Mouse (Mus musculus) heart, embryonic 13.5 days (tissue): ENCODE measurements around the gene Lcmt2. TPM values are rescaled to one million over a fixed set of nuclear protein-coding genes. Genes with fewer than 3 reads are reported as not detected.
A peak's percentile ranks its signal among the peaks of the same experiment; 100 is the strongest.

Experiments
- ATAC-seq: fragments of 200-750 bp; cut with Nextera tagmentation; 2 replicates; pipeline ENCODE4 v1.8.0; 2017; ENCODE audit warnings: moderate TSS enrichment; ENCODE audit not compliant: insufficient number of reproducible peaks, low FRiP score, low TSS enrichment; ENCODE audit errors: extremely low read depth
- H3K27ac ChIP-seq: fragments of 300-500 bp; sonication (generic); replicated peaks from 2 replicates; pipeline ENCODE4 v1.5.1; 2015; ENCODE audit warnings: moderate library complexity, mild to moderate bottlenecking, inconsistent platforms
- H3K27me3 ChIP-seq: fragments of 300-500 bp; sonication (generic); replicated peaks from 2 replicates; pipeline ENCODE4 v1.6.1; 2015; ENCODE audit warnings: mild to moderate bottlenecking, inconsistent platforms
- H3K36me3 ChIP-seq: fragments of 300-500 bp; sonication (generic); 2 replicates; pipeline ENCODE4 v1.6.1; 2015; ENCODE audit warnings: mild to moderate bottlenecking, inconsistent platforms
- H3K4me1 ChIP-seq: fragments of 300-500 bp; sonication (generic); 2 replicates; pipeline ENCODE4 v1.6.1; 2015; ENCODE audit warnings: inconsistent platforms
- H3K4me2 ChIP-seq: fragments of 300-500 bp; sonication (generic); 2 replicates; pipeline ENCODE4 v1.6.1; 2015; ENCODE audit warnings: inconsistent platforms, mild to moderate bottlenecking, moderate library complexity
- H3K4me3 ChIP-seq: fragments of 300-500 bp; sonication (generic); 2 replicates; pipeline ENCODE4 v1.5.1; 2015; ENCODE audit warnings: moderate library complexity, mild to moderate bottlenecking, inconsistent platforms
- H3K9ac ChIP-seq: fragments of 300-500 bp; sonication (generic); 2 replicates; pipeline ENCODE4 v1.6.1; 2015; ENCODE audit warnings: inconsistent platforms, mild to moderate bottlenecking, moderate library complexity
- H3K9me3 ChIP-seq: fragments of 300-500 bp; sonication (generic); 2 replicates; pipeline ENCODE4 v1.6.1; 2016; ENCODE audit warnings: inconsistent platforms
- WGBS: fragments of 180-500 bp; shearing (Covaris S2); methylation state at CpG from one replicate; pipeline ENCODE4 v1.1.7; 2015; ENCODE audit warnings: mixed read lengths; 5-methylcytosine and 5-hydroxymethylcytosine counted together
- polyA plus RNA-seq: library from polyadenylated mRNA; unstranded; fragments of >200 nt; fragmentation: Nextera tagmentation; extraction: Ambion mirVana; gene quantifications from 2 replicates; pipeline ENCODE4 v1.2.1, GENCODE M21; 2015

The Lcmt2 gene
- polyA plus RNA-seq, 1 experiment from 2014 or later, result 14.3 TPM

DNA sequence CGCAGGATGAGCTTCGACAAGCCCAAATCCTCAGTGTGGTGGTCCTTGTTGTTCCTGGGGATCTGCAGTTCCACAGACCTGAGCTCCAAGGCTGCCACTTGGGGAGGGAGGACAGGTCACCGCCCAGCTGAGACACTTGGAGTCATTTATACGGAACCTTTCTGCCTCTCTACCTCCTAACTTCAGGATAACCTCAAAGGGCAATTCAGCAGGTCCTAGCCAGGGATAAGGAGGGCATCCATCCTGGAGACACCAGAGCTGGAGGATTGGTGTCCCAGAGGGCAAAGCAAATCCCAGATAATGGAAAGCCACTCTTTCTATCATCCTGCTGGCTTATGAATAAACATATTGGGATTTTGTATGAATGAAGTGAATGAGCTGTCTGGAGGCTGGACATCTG, 30.8 kb downstream of the Lcmt2 start, which contains the start of gene Tgm7:
Tgm7 (minus strand) TSS at position 101 of the 400 bp plus-strand sequence.
- WGBS, result 78% methylated on average over 4 of the region's 4 CpGs
- ATAC-seq, result no peak
- Histone ChIP-seq H3K4me2 (0 out of 2 replicates have a peak within 1 kb of the TSS, but pooled peaks have one; percentile 1), H3K9ac (no peak within 1 kb of the TSS), H3K4me1 (peaks cover 9% of the 10 kb centered on the region), H3K27me3 (no peaks in the 10 kb centered on the region), H3K9me3 (no peaks in the 10 kb centered on the region), H3K4me3 (no peak within 1 kb of the TSS), H3K36me3 (no peaks in the 10 kb centered on the region), H3K27ac (no peak within 1 kb of the TSS)

DNA sequence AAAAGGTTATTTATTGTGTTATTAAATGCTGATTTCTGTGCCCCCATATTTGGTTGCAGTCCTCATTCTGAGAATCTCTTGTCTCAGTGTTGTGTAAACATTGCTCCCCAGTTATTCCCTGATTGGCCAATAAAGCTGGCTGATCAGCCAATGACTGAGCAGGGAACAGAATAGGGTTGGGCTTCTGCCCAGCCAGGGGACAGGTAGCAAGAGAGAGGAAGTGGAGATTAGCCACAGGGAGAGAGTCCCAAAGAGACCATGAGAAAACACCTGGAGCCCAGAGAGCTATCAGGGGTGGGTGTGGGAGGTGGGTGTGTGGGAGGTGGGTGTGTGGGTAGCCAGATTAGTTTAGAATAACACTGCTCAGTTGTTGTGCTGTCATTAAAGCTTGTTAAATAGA, 34.5 kb downstream of the Lcmt2 start:
- H3K4me2 ChIP-seq, result no peak overlapping the region

DNA sequence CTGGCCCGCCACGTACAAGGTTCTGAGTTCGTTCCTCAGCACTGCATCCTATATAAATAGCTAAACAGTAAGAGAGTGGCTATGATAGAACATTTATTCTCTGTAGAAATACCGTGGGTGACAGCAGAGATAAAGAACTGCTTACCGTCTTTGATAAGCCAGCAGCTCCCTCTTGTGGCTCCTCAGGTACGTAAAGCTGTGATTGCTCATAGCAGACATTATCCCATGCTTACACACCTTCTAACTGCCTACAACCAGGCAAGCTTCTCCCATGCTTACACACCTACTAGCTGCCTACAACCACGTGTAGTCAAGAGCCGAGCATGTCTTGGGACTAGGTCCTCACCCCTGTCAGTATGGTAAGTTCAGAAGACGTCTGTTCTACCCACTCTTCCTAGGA, 38.4 kb downstream of the Lcmt2 start:
- ATAC-seq, result no peak
- H3K4me2 ChIP-seq, result no peak overlapping the region
- 17% methylated on average over 9 of the region's 9 CpGs for WGBS

More for the DNA sequence above, 34.5 kb downstream of the Lcmt2 start:
- peaks cover 7% of the 10 kb centered on the region; the same call in 1 of the 2 replicates for H3K27me3 ChIP-seq
- no peak overlapping the region for H3K4me3 ChIP-seq
- H3K4me1 ChIP-seq, result peaks cover 11% of the 10 kb centered on the region
- no peak for ATAC-seq
- H3K27ac ChIP-seq, result no peak overlapping the region
- H3K9me3 ChIP-seq, result no peaks in the 10 kb centered on the region
- no peaks in the 10 kb centered on the region for H3K36me3 ChIP-seq
- no peak overlapping the region for H3K9ac ChIP-seq

DNA sequence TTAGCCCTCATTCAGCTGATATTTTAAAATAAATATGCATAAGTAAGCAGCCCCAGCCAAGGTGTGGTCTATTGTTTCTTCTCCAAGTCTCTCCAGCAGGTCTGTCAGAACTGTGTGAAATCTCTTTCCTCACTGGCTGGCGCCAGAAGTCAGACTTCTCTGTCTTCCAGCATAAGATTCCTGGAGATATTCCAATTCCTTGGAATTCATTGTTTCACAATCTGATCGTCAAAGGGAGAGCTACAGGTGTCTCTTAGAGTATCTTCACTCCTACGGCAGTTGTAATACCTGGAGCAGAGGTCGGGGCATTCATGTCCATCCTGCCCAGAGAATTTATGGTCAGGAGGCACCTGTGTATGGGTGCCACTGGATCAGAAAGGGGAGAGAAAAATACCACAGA, 50.7 kb downstream of the Lcmt2 start:
- Histone ChIP-seq H3K4me2 (no peak overlapping the region), H3K9me3 (no peaks in the 10 kb centered on the region), H3K4me3 (no peak overlapping the region), H3K27ac (no peak overlapping the region), H3K9ac (no peak overlapping the region), H3K27me3 (peaks cover 8% of the 10 kb centered on the region; the same call in 1 of the 2 replicates), H3K36me3 (no peaks in the 10 kb centered on the region), H3K4me1 (peaks cover 8% of the 10 kb centered on the region; the same call in 1 of the 2 replicates)
- ATAC-seq, result no peak
- WGBS, result 67% methylated on average over 4 of the region's 4 CpGs

More for the DNA sequence above, 38.4 kb downstream of the Lcmt2 start:
- no peaks in the 10 kb centered on the region for H3K36me3 ChIP-seq
- H3K4me1 ChIP-seq, result 0 out of 2 replicates have a peak, but pooled peaks cover 3% of the 10 kb centered on the region
- H3K4me3 ChIP-seq, result no peak overlapping the region
- H3K27ac ChIP-seq, result no peak overlapping the region
- no peaks in the 10 kb centered on the region for H3K9me3 ChIP-seq
- peaks cover 7% of the 10 kb centered on the region; the same call in 1 of the 2 replicates for H3K27me3 ChIP-seq
- H3K9ac ChIP-seq, result no peak overlapping the region

DNA sequence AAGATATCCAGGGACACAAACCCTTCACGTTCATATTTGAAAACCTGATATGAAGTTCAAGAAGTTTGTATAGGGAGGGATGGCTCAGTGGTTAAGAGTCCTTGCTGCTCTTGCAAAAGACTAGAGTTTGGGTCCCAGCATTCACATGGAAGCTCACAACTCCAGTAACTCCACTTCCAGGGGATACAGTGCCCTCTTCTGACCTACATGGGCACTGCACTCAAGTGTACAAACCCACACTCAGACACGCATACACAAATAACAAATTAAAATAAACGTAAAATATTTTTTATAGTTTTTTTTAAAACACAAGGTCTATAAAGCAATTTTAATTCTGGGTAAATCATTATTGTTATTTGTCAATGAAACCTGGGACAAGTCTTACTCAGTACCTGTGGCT, 51.9 kb downstream of the Lcmt2 start:
- Histone ChIP-seq H3K4me1 (peaks cover 8% of the 10 kb centered on the region; the same call in 1 of the 2 replicates), H3K9ac (no peak overlapping the region), H3K9me3 (no peaks in the 10 kb centered on the region), H3K27ac (no peak overlapping the region), H3K4me2 (no peak overlapping the region), H3K36me3 (no peaks in the 10 kb centered on the region), H3K4me3 (no peak overlapping the region), H3K27me3 (peaks cover 8% of the 10 kb centered on the region; the same call in 1 of the 2 replicates)
- 86% methylated on average over 3 of the region's 3 CpGs for WGBS
- ATAC-seq, result no peak

DNA sequence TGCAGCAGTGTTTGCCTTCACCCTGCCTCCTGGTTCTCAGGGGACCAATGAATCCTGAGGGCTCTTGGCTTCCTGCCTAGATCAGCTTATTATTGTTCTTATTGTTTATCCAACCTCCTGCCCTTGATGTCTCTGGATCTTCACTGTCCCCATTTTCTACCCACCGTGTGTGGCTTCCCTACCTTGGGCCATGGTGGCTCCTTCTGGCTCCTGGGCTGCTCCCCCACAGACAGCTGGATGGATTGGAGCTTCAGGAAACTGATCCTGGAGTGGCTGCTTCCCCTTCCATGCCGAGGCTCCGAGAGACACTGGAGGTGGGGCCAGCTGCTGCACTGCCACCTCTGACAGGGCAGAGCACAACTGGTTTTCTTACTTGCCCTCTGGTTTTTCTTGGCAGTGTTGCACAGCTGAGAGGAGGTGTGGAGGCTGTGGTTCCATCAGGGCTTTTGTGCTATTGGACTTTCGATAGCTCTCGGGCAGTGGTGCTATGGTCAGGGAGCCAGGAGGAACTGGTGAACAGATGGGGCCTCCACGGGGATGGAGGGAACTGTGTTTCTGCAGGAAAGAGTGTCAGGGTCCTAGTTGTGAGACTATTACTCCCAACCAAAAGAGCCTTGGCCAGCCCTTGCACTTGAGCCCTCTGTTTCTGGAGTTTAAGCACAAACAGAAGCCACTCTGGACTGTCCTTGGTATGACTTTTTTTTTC, 54.8 kb downstream of the Lcmt2 start, which contains the start of gene Tgm5:
Tgm5 (minus strand) TSS at position 362 of the 706 bp plus-strand sequence.
- no peak for ATAC-seq
- Histone ChIP-seq H3K4me2 (no peak within 1 kb of the TSS), H3K4me1 (peaks cover 8% of the 10 kb centered on the region; the same call in 1 of the 2 replicates), H3K27me3 (peaks cover under 1% of the 10 kb centered on the region; the same call in 1 of the 2 replicates), H3K27ac (no peak within 1 kb of the TSS), H3K36me3 (no peaks in the 10 kb centered on the region), H3K9ac (no peak within 1 kb of the TSS), H3K4me3 (no peak within 1 kb of the TSS), H3K9me3 (no peaks in the 10 kb centered on the region)
- WGBS, result 28% methylated on average over 6 of the region's 6 CpGs

DNA sequence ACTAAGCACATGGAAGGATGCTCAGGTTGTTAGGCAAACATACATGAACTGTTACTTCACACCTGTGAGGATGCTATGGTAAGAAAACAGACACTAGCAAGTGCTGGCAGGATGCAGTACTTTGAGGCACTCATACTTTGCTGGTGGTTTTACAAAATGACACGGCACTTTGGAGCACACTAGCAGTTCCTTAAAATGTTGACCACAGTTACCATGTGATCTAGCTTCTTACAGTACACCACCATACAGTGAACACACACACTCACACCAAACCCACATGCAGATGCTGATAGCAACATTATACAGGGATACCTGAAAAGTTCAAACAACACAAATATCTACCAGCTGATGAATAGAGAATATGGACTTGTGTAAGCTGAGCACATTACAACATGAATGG, 57.8 kb downstream of the Lcmt2 start:
- H3K4me1 ChIP-seq, result peaks cover 8% of the 10 kb centered on the region; the same call in 1 of the 2 replicates
- WGBS, result 59% methylated on average over 1 of the region's 1 CpGs
- H3K4me2 ChIP-seq, result no peak overlapping the region
- no peaks in the 10 kb centered on the region for H3K36me3 ChIP-seq
- H3K9me3 ChIP-seq, result no peaks in the 10 kb centered on the region
- no peak overlapping the region for H3K27ac ChIP-seq
- no peak overlapping the region for H3K4me3 ChIP-seq
- H3K27me3 ChIP-seq, result no peaks in the 10 kb centered on the region; the same call in 1 of the 2 replicates
- no peak overlapping the region for H3K9ac ChIP-seq
- no peak for ATAC-seq

Other genes starting within 250 kb of the Lcmt2 start
- gene Ubr1, start 169.9 kb downstream of the Lcmt2 start, polyA plus RNA-seq, result 18.3 and 21.6 TPM in 2 replicates
- gene Tmem62, start 163.6 kb downstream of the Lcmt2 start, polyA plus RNA-seq, result 1.9 and 2.3 TPM in 2 replicates
- 37.3 and 38.3 TPM in 2 replicates for gene Ccndbp1, start 132.2 kb downstream of the Lcmt2 start, polyA plus RNA-seq
- gene Epb42, start 103.6 kb downstream of the Lcmt2 start, polyA plus RNA-seq, result 7.2 and 8.5 TPM in 2 replicates
- gene Tgm5, start 54.8 kb downstream of the Lcmt2 start, polyA plus RNA-seq, result 0.16 TPM in 1 of 2 replicates, not detected in the other
- gene Tgm7, start 30.9 kb downstream of the Lcmt2 start, polyA plus RNA-seq, result not detected in 2 replicates
- 11.1 and 11.3 TPM in 2 replicates for gene Adal, start 225 bp downstream of the Lcmt2 start, polyA plus RNA-seq
- 32.4 and 32.5 TPM in 2 replicates for gene Tubgcp4, start 30.0 kb upstream of the Lcmt2 start, polyA plus RNA-seq
- gene Zscan29, start 30.5 kb upstream of the Lcmt2 start, polyA plus RNA-seq, result 5.3 and 5.8 TPM in 2 replicates
- gene Trp53bp1, start 130.8 kb upstream of the Lcmt2 start, polyA plus RNA-seq, result 44.5 and 44.6 TPM in 2 replicates
- 3.8 and 4.7 TPM in 2 replicates for gene Map1a, start 148.9 kb upstream of the Lcmt2 start, polyA plus RNA-seq
- gene Ppip5k1, start 214.7 kb upstream of the Lcmt2 start, polyA plus RNA-seq, result 9.9 TPM in 2 replicates
- gene Ckmt1, start 217.1 kb upstream of the Lcmt2 start, polyA plus RNA-seq, result 0.37 and 0.47 TPM in 2 replicates
- not detected in 2 replicates for gene Strc, start 246.5 kb upstream of the Lcmt2 start, polyA plus RNA-seq